Mouse (Mus musculus): ENCODE measurements at regions not wholly inside any gene's neighbourhood (a gene's known extent, or its start where the extent isn't known, plus 50 kb on each side); places are given as distances from the start of the nearest gene placed in this dataset.
"Not testable (repeated sequence)": the region's sequence is repeated elsewhere in the genome, so short reads cannot be mapped to it uniquely, and the experiment has no call there.

DNA sequence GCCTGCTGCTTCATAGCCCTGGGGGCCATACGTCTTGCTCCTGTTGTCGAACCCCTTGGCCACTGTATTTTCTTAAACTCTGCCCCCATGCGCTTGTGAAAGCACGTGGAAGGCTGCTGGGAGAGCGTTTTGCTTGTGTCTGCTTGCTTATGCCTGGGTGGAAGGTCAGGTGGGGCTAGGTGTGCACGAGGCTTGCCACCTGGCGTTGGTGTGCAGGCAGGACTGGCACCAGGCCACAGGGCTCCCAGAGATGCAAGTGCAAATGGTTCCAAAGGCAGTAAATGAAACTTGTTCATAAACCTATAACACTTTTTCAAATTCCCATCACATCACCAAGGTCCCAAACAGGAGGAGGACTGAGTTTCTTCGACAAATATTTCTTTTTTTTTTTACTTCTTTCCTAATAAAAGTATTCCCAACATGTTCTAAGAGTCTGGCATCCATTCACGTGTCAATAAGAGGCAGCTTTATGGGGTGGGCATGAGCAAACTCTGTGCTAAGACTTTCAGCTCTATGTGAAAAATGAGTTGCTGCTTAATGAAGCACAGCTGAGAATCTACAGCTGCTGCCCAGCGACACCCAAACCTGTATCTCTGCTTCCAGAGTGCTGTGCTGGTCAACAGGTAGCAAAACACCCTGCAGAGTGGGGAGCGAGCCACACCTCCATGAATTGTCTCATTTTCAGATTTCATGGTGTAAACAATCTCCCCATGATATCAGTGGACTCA is 116.0 kb upstream of the Gmds start:
- DNase-seq (ENCODE audit: low spot score): no peak

DNA sequence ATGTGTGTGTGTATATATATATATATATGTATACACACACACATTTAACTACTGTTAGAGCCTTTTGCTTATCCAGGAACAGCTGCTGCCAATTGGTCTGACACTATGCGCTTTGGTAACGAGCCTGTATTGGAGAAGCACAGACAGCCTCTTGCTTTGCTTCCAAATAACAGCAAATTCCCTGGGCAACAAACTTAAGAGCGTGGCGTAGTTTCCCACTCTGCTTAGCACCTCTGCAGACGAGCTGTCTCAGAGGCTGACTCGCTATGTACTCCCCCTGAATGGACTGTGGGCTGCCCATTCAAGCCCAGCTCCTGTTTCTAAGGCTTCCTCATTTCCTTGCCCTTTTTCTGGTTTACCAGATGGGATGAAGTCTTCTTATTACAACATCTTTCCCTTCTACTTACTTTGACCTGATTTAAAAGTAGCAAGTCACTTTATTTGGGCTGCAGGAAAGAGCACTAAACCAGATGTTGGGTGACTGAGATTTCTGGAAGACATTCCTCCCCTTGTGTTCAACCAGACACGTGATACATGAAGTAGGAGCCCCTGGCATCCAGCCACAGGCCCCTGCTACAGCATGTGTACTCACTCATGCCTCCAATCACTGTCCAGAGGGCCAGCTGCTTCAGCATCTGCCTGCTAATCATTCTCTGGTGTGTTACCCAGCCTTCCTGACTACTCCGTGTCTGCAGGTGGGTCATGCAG is 111.3 kb upstream of the Gmds start:
- peak; percentile 11 for DNase-seq (ENCODE audit: low spot score)

DNA sequence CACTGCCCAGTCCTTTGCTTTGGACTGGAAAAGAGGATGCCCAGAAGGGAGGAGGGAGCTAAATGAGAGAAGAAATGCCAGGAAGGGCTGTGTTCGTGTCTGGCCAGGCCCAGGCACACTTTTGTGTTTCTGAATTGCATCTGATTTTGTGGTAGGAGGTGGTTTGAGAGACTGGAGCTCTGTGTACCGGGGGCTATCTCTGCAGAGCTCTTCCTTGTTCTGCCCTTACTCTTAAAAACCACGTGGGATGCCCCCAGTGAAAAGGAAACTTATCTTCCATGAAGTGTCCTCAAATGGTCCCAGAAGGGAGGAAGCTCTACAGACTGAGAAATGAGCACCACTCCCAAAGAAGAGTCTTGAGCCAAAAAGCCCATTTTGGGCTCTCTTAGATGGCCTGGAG is 106.0 kb upstream of the Gmds start:
- no peak for DNase-seq (ENCODE audit: low spot score)

DNA sequence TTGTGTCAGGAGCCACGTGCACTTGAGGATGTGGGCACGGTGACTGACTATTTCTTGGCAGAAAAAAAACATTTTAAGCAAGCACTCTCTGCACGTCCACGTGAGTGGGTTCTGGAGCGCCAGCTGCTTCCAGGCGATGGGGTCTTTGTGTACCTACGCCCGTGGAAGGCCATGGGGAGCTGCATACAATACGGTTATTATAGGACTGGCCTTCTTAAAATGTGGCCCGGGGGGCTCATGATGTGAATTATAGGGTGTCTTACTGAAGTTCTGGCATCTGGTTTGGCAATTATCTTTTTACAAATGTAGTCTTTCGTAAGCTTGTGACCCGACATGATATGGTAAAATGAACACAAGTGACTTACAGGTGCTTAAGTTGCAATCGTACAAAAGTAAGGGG is 103.5 kb upstream of the Gmds start:
- no peak for DNase-seq (ENCODE audit: low spot score)

DNA sequence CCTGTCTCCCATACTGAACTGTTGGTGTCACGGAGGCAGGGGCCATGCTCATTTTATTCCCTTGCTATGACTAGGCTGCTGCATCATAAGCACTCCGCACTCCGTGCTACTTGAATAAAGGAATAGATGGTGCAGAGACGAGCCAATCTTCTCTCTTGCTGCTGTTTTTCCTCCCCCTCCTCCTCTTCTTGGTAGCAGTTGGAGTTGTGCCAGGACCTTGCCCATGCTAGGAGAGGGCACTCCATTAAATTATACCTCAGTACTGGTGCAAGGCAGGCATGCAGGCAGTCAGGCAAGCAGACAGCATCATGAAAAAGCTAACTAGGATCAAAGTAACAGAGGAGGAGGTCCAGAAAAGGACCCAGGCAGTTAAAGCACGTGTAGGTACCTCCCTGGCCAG is 96.6 kb upstream of the Gmds start:
- no peak for DNase-seq (ENCODE audit: low spot score)

DNA sequence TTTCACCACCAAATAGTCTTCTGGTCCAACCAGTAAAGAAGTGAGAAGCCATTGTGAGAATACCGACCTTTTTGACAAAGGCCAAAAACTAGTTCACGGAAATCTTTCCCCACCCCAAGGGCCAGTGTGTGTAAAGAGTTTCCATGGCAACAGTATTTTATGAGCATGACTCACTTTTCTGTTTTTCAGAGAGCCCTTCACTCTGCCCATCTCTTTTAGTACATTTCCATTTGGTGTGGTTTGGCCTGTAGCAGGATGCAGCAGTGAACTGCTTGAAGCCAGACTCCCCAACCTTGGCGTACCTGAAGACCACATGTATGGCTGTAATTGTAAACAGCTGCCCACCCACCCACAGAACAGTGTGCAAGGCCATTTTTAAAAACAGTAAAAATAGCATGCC is 89.9 kb upstream of the Gmds start:
- no peak for DNase-seq (ENCODE audit: low spot score)

DNA sequence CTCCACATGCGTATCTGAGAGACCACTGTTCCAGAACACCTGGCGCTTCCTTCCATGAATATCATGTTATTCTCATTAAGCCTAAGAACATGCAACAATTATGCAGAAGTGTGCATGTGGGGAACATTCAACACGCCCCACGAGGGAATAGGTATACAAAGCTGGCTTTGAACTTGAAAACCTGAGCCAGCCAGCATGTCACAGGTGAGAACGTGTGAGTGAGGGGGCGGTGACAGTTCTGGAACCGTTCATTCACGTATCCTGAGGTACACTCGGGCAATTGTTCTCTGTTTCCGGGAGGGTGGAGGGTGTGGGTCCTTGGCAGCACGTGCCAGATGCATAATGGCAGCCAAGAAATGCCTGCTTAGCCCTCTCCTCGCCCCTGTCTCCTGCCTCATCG is 88.4 kb upstream of the Gmds start:
- no peak for DNase-seq (ENCODE audit: low spot score)

DNA sequence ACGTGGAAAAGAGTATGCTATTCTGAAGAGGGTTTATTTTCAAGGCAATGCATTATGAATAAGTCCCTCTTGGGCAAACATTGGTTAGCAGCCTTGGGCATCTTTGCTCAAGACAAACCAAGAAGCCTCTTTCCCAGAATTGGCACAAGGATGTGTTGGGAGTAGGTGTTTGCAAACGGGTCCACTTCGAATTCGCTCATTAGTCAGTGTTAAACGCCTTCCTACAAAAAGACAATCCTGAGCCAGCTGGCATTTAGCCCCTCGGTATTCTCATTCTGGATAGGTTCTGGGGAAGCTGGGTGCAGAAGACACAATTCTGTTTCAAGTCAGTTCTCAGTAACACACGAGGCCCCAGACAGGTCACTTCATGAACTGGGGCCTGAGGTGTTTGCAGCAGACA is 87.7 kb upstream of the Gmds start:
- DNase-seq (ENCODE audit: low spot score): no peak

DNA sequence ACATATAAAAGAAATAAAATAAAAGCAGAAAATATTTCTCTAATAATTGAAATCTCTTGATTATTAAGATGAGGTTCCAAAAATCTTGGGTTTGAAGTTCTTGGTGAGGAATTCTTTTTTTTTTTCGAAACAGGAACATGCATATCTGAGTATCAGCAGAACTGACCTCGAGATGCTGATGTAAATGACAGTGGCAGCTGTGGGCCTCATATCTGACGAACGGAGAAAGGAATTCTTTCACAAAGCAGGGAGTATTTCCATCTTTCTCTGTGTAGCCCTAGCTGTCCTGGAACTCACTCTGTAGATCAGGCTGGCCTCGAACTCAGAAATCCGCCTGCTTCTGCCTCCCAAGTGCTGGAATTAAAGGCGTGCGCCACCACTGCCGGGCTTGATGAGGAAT is 86.0 kb upstream of the Gmds start:
- not testable (repeated sequence) for DNase-seq (ENCODE audit: low spot score)

DNA sequence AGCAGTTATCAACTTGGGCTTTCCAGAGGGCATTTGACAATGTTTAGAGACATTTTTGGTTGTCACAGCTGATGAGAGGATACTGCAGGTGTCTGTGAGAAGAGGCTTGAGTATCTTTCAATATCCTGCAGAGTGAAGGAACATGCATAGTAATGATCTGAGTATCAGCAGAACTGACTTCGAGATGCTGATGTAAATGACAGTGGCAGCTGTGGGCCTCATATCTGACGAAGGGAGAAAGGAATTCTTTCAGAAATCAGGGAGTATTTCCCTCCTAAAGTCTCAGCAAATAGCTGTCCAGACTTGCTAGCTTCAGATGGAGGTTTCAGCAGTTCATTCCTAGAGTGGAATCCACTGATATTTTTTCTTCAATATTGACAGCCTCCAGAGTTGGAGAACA is 83.9 kb upstream of the Gmds start:
- DNase-seq (ENCODE audit: low spot score): no peak

DNA sequence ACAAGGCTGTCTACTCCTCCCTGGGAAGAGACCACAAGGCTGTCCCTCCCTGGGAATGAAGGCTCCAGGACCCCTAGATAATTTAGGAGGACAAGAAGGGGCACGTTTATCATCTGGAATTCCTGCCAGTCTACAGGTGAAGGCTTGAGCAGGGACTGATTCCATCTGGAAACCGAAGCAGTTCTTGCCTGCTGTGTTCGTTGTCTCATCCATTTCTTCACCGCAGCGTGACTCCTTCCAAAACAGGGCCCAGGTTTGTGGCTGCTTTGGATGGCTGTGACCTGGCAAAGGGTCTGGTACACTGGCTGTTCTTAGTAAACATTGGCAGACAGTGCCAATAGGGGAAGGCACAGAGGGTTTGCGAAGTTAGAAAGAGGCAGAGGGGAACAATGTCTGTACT is 80.8 kb upstream of the Gmds start:
- no peak for DNase-seq (ENCODE audit: low spot score)

DNA sequence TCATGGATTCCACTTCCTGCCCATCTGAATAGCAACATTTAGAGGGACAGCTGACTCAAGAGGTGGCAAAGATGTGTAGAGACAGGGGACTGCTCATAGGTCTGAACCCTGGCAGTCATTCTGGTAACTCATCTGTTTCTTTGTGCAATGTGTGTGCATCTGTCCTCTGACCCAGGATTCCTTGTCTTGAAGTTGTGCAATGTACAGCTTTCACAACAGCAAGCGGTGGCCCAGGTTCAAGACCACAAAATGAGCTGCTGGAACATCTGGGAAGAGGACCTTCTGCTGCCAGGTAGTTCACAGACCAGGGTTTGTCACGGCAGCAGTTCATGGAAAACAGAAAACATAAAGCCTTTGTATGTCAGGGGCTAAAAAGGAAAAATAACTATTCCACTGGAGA is 80.1 kb upstream of the Gmds start:
- no peak for DNase-seq (ENCODE audit: low spot score)

DNA sequence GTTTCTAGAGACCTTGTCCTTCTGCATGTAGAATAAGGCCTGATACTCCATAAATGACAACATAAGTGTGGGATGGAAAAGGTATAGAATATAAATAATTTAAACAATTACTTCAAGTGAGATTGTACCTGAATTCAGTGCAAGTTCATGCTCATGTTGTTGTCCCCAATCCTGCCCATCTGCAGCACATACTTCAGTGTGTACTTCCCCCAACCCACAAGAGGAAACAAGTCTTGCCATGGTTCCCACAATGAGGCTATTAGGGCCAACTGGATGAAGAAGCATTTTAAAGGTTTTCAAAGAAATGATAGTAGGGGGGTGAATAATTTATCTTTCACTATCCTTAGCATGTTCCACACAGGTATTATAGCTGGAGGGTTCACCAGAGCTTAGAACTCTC is 79.4 kb upstream of the Gmds start:
- DNase-seq (ENCODE audit: low spot score): no peak

DNA sequence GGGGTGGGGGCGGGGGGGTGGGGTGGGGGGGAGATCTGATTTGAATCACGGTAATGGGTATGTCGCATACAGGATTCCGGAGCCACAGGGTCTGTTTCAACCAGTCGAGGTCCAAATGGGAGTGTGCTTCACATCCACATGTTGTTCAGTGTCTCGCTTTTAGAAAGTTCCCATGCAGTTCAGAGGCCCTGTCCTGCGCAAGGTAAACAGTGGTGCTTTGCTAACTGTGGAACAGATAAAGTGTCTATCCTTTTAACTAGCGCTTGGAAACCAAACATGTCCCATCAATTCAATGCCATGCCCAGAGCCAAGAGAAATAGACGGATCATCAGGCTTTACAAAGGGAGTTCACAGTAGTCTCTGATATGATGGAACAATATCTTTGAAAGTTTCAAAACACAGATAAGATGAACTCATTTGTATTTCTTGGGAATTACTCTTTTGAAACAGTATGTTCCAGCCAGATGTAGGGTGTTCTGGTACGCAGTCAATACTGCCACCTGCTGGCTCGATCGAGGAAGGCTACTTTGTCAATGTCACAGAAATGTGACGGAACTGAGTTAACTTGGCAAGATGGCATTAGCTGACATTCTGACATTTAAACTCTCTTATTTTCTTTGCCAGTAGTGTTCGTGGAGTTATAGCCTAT is 72.9 kb upstream of the Gmds start:
- DNase-seq (ENCODE audit: low spot score): peak; percentile 67

DNA sequence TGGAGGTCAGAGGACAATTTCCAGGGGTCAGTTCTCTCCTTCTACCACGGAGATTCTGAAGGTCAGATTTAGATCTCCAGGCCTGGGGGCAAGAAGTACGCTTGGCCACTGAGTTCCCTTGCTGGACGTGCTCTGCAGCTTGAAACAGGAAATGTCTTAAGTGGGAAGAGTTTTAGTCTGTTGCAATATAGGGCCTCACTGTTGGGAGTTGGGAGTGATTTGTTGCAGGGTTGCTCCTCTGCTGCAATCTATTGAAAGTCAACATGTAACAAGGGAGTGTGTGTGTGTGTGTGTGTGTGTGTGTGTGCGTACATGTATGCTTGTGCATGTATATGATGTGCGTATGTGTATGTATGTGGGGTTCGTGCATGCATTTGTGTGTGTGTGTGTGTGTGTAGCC is 71.5 kb upstream of the Gmds start:
- DNase-seq (ENCODE audit: low spot score): no peak

DNA sequence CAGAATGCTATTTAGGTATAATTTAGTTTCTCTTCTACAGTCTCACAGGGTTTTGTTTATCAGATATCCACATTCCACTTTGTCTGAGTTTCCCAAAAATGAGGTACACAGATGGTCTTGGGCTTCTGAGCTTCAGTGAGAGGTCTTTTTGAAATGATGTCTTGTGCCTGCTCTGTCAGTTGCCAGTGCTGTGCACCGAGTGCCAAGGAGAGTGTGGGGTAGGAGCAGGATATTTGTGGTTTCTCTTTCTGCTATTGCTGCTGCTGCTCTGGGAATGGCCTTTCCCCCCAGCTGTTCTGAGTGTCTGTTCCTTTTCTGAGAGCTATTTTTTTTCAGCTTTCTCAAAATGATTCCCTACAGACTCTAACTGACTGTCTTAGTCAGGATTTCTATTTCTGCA is 60.1 kb upstream of the Gmds start:
- DNase-seq (ENCODE audit: low spot score): no peak

Measured in ovary, postnatal 14 days (tissue).